Mouse (Mus musculus) forebrain, embryonic 14.5 days (tissue): Measurements from ENCODE around the gene Rras2. TPM values are rescaled to one million over a fixed set of nuclear protein-coding genes. Genes with fewer than 3 reads are reported as not detected.

Experiments
- ATAC-seq: fragments of 200-750 bp; cut with Nextera tagmentation; 2 replicates; pipeline ENCODE4 v1.8.0; 2017; ENCODE audit warnings: mild to moderate bottlenecking, moderate library complexity
- DNase-seq: peaks from one replicate; pipeline ENCODE4 v3.0.0-alpha.2; 2015; ENCODE audit warnings: low spot score
- H3K27ac ChIP-seq: fragments of 300-500 bp; sonication (generic); 2 replicates; pipeline ENCODE4 v1.5.1; 2014; ENCODE audit warnings: low read depth, mild to moderate bottlenecking, control low read depth, low read length, moderate library complexity
- H3K27me3 ChIP-seq: fragments of 300-500 bp; sonication (generic); replicated peaks from 2 replicates; pipeline ENCODE4 v1.6.1; 2014; ENCODE audit warnings: low read length, control low read depth, mixed read lengths; ENCODE audit not compliant: control insufficient read depth, insufficient read depth
- H3K36me3 ChIP-seq: fragments of 300-500 bp; sonication (generic); 2 replicates; pipeline ENCODE4 v1.6.1; 2014; ENCODE audit warnings: low read length, control low read depth; ENCODE audit not compliant: control insufficient read depth, insufficient read depth
- H3K4me1 ChIP-seq: fragments of 300-500 bp; sonication (generic); 2 replicates; pipeline ENCODE4 v1.6.1; 2014; ENCODE audit warnings: antibody characterized with exemption, low read length, control low read depth; ENCODE audit not compliant: control insufficient read depth, insufficient read depth
- H3K4me2 ChIP-seq: fragments of 300-500 bp; sonication (generic); 2 replicates; pipeline ENCODE4 v1.6.1; 2014; ENCODE audit warnings: mild to moderate bottlenecking, control low read depth, low read length
- H3K4me3 ChIP-seq: fragments of 300-500 bp; sonication (generic); 2 replicates; pipeline ENCODE4 v1.5.1; 2014; ENCODE audit warnings: low read depth, low read length, control low read depth
- H3K9ac ChIP-seq: fragments of 300-500 bp; sonication (generic); 2 replicates; pipeline ENCODE4 v1.6.1; 2014; ENCODE audit warnings: mild to moderate bottlenecking, low read length, control low read depth, moderate library complexity
- H3K9me3 ChIP-seq: fragments of 300-500 bp; sonication (generic); replicated peaks from 2 replicates; pipeline ENCODE4 v1.6.1; 2016; ENCODE audit warnings: low read length, control low read depth, mixed read lengths; ENCODE audit not compliant: control insufficient read depth
- WGBS: fragments of 180-500 bp; shearing (Covaris S2); extraction: QIAGEN DNeasy Blood & Tissue Kit; methylation state at CpG from one replicate; pipeline ENCODE4 v1.1.7; 2014; 5-methylcytosine and 5-hydroxymethylcytosine counted together
- polyA plus RNA-seq: library from polyadenylated mRNA; unstranded; fragments of >200 nt; fragmentation: Nextera tagmentation; extraction: Ambion mirVana; gene quantifications from 2 replicates; pipeline ENCODE4 v1.2.1, GENCODE M21; 2014

Gene Rras2
- polyA plus RNA-seq, 1 experiment from 2014 or later: 27.1 TPM

GRCm38 (mm10) chr7:114086021-114086710 lies 31.4 kb downstream of the Rras2 start:
- Histone ChIP-seq H3K9me3 (no peaks in the 10 kb centered on the region), H3K36me3 (no peaks in the 10 kb centered on the region), H3K4me3 (no peak overlapping the region), H3K4me2 (no peak overlapping the region), H3K27ac (no peak overlapping the region), H3K9ac (no peak overlapping the region), H3K4me1 (peaks cover 5% of the 10 kb centered on the region; the same call in 1 of the 2 replicates), H3K27me3 (no peaks in the 10 kb centered on the region)
- WGBS: 74% methylated on average over 6 of the region's 6 CpGs
- no peak for ATAC-seq
- DNase-seq: no peak

- WGBS: 62% methylated on average over 3 of the region's 3 CpGs
- Histone ChIP-seq H3K9ac (no peak overlapping the region), H3K4me3 (no peak overlapping the region), H3K27me3 (no peaks in the 10 kb centered on the region), H3K36me3 (no peaks in the 10 kb centered on the region), H3K27ac (no peak overlapping the region), H3K9me3 (no peaks in the 10 kb centered on the region), H3K4me2 (no peak overlapping the region), H3K4me1 (peaks cover 5% of the 10 kb centered on the region; the same call in 1 of the 2 replicates)
- no peak for DNase-seq
- ATAC-seq: no peak
These were observed 33.8 kb downstream of the Rras2 start for GRCm38 (mm10) chr7:114083760-114084159.

DNA sequence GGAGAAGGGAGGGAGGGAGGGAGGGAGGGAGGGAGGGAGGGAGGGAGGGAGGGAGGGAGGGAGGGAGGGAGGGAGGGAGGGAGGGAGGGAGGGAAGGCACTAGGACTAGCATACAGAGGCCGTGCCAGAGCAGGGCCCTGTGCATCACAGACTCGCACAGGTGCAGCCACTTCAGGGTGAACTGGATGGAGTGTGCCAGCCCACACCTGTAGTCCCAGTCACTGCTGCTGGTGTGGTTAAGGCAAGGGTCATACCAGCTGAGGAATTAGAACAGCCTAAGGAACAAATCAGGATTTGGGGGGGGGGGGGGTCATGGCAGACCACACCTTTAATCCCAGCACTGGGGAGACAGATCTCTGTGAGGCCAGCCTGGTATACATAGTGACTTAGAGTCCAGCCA lies 34.5 kb downstream of the Rras2 start:
- WGBS: 50% methylated on average over 1 of the region's 2 CpGs
- Histone ChIP-seq H3K27ac (no peak overlapping the region), H3K27me3 (no peaks in the 10 kb centered on the region), H3K36me3 (no peaks in the 10 kb centered on the region), H3K9me3 (no peaks in the 10 kb centered on the region), H3K4me1 (peaks cover 5% of the 10 kb centered on the region; the same call in 1 of the 2 replicates), H3K4me2 (no peak overlapping the region), H3K9ac (no peak overlapping the region), H3K4me3 (no peak overlapping the region)
- no peak for ATAC-seq
- no peak for DNase-seq

- ATAC-seq (no peak), DNase-seq (no peak)
- 82% methylated on average over 21 of the region's 21 CpGs for WGBS
- Histone ChIP-seq H3K27ac (no peak overlapping the region), H3K9ac (no peak overlapping the region), H3K9me3 (no peaks in the 10 kb centered on the region), H3K4me3 (no peak overlapping the region), H3K36me3 (no peaks in the 10 kb centered on the region), H3K27me3 (no peaks in the 10 kb centered on the region), H3K4me1 (no peaks in the 10 kb centered on the region), H3K4me2 (no peak overlapping the region)
These were observed 35.8 kb downstream of the Rras2 start for GRCm38 (mm10) chr7:114081633-114082420.

DNA sequence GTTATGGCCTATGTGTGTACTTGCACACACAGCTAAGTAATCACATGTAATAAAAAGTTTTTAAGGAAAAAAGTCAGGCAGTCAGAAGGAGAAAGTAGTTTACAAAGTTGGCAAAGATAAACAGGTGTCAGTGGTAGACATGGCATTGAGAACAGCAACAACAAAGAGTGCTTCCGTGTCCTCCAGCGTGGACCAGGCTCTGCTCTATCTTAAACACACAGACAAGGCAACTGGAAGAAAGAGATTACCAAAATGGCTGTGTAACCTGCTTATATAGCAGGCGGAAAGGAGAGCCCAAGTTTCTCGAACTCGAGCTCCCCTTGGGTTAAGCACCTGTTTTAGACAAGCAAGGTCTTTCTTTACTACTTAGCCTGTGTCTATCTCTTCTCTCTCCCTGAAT lies 37.3 kb downstream of the Rras2 start:
- no peaks in the 10 kb centered on the region for H3K27me3 ChIP-seq
- H3K4me1 ChIP-seq: no peaks in the 10 kb centered on the region
- H3K4me3 ChIP-seq: no peak overlapping the region
- no peaks in the 10 kb centered on the region for H3K9me3 ChIP-seq
- no peak overlapping the region for H3K27ac ChIP-seq
- WGBS: 93% methylated on average over 5 of the region's 5 CpGs
- no peaks in the 10 kb centered on the region for H3K36me3 ChIP-seq
- H3K4me2 ChIP-seq: no peak overlapping the region
- ATAC-seq (no peak), DNase-seq (no peak)
- H3K9ac ChIP-seq: no peak overlapping the region

GRCm38 (mm10) chr7:114079343-114079742 lies 38.2 kb downstream of the Rras2 start:
- no peak for ATAC-seq
- Histone ChIP-seq H3K36me3 (no peaks in the 10 kb centered on the region), H3K27ac (no peak overlapping the region), H3K9ac (no peak overlapping the region), H3K4me2 (no peak overlapping the region), H3K27me3 (no peaks in the 10 kb centered on the region), H3K9me3 (no peaks in the 10 kb centered on the region), H3K4me3 (no peak overlapping the region), H3K4me1 (no peaks in the 10 kb centered on the region)
- DNase-seq: no peak
- WGBS: 96% methylated on average over 4 of the region's 4 CpGs

GRCm38 (mm10) chr7:114074595-114074994 lies 43.0 kb downstream of the Rras2 start:
- H3K4me3 ChIP-seq: no peak overlapping the region
- no peaks in the 10 kb centered on the region for H3K27me3 ChIP-seq
- DNase-seq (no peak), ATAC-seq (no peak)
- H3K27ac ChIP-seq: no peak overlapping the region
- H3K4me1 ChIP-seq: no peaks in the 10 kb centered on the region
- WGBS: 90% methylated on average over 2 of the region's 2 CpGs
- no peak overlapping the region for H3K9ac ChIP-seq
- no peaks in the 10 kb centered on the region for H3K9me3 ChIP-seq
- no peak overlapping the region for H3K4me2 ChIP-seq
- H3K36me3 ChIP-seq: no peaks in the 10 kb centered on the region

DNA sequence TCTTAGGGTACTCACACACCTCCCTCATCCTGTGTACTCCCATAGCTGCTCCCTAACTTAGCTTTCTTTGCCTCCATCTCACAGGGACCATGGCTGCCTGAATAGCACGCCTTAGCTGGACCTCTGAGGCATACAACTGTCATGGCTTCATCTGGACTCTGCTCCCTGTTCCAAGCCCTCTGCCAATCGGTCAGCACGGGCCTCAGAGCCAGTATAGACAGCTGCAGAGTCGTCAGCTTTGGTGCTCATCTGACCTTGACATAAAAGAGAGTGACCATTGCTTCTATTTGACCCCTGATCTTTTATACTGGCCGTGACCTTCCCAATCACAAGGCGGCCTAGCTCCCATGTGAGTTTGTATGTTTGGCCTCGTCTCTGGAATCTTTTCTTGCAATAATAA lies 43.4 kb downstream of the Rras2 start:
- Histone ChIP-seq H3K4me2 (no peak overlapping the region), H3K27me3 (no peaks in the 10 kb centered on the region), H3K9ac (no peak overlapping the region), H3K9me3 (no peaks in the 10 kb centered on the region), H3K4me3 (no peak overlapping the region), H3K36me3 (no peaks in the 10 kb centered on the region), H3K4me1 (no peaks in the 10 kb centered on the region), H3K27ac (no peak overlapping the region)
- 83% methylated on average over 7 of the region's 7 CpGs for WGBS
- no peak for DNase-seq
- ATAC-seq: no peak
